Mouse (Mus musculus) midbrain, embryonic 15.5 days (tissue): Measurements from ENCODE around the gene Zyg11a. TPM values are rescaled to one million over a fixed set of nuclear protein-coding genes. Genes with fewer than 3 reads are reported as not detected.
"Not testable (repeated sequence)": the region's sequence is repeated elsewhere in the genome, so short reads cannot be mapped to it uniquely, and the experiment has no call there.

ENCODE experiments used
- ATAC-seq: fragments of 200-750 bp; cut with Nextera tagmentation; replicated peaks from 2 replicates; pipeline ENCODE4 v1.8.0; 2017; ENCODE audit warnings: moderate TSS enrichment
- H3K27ac ChIP-seq: fragments of 300-500 bp; sonication (generic); 2 replicates; pipeline ENCODE4 v1.5.1; 2015; ENCODE audit warnings: mild to moderate bottlenecking, inconsistent platforms
- H3K27me3 ChIP-seq: fragments of 300-500 bp; sonication (generic); replicated peaks from 2 replicates; pipeline ENCODE4 v1.6.1; 2015; ENCODE audit warnings: inconsistent platforms
- H3K36me3 ChIP-seq: fragments of 300-500 bp; sonication (generic); replicated peaks from 2 replicates; pipeline ENCODE4 v1.6.1; 2015; ENCODE audit warnings: inconsistent platforms
- H3K4me1 ChIP-seq: fragments of 300-500 bp; sonication (generic); 2 replicates; pipeline ENCODE4 v1.6.1; 2015; ENCODE audit warnings: inconsistent platforms
- H3K4me2 ChIP-seq: fragments of 300-500 bp; sonication (generic); 2 replicates; pipeline ENCODE4 v1.6.1; 2015; ENCODE audit warnings: inconsistent platforms, mild to moderate bottlenecking, moderate library complexity
- H3K4me3 ChIP-seq: fragments of 300-500 bp; sonication (generic); 2 replicates; pipeline ENCODE4 v1.5.1; 2015; ENCODE audit warnings: mild to moderate bottlenecking, inconsistent platforms
- H3K9ac ChIP-seq: fragments of 300-500 bp; sonication (generic); 2 replicates; pipeline ENCODE4 v1.6.1; 2015; ENCODE audit warnings: mild to moderate bottlenecking, inconsistent platforms
- H3K9me3 ChIP-seq: fragments of 300-500 bp; sonication (generic); 2 replicates; pipeline ENCODE4 v1.6.1; 2016; ENCODE audit warnings: inconsistent platforms
- WGBS: fragments of 180-500 bp; shearing (Covaris S2); methylation state at CpG from one replicate; pipeline ENCODE4 v1.1.7; 2015; ENCODE audit warnings: mixed read lengths; 5-methylcytosine and 5-hydroxymethylcytosine counted together
- polyA plus RNA-seq: library from polyadenylated mRNA; unstranded; fragments of >200 nt; fragmentation: Nextera tagmentation; extraction: Ambion mirVana; gene quantifications from 2 replicates; pipeline ENCODE4 v1.2.1, GENCODE M21; 2015

The Zyg11a gene
- polyA plus RNA-seq, 1 experiment from 2014 or later = not detected

- no peaks in the 10 kb centered on the region for H3K27me3 ChIP-seq
- no peaks in the 10 kb centered on the region for H3K36me3 ChIP-seq
- H3K4me3 ChIP-seq = no peak overlapping the region
- H3K9ac ChIP-seq = no peak overlapping the region
- H3K4me2 ChIP-seq = no peak overlapping the region
- ATAC-seq = no peak
- H3K4me1 ChIP-seq = no peaks in the 10 kb centered on the region
- H3K9me3 ChIP-seq = no peaks in the 10 kb centered on the region
- H3K27ac ChIP-seq = no peak overlapping the region
- WGBS = 64% methylated on average over 6 of the region's 6 CpGs
These were observed 21.5 kb downstream of the Zyg11a start for GRCm38 (mm10) chr4:108196277-108196855.

GRCm38 (mm10) chr4:108192821-108193323 lies 25.0 kb downstream of the Zyg11a start:
- Histone ChIP-seq H3K9me3 (no peaks in the 10 kb centered on the region), H3K4me2 (peak overlapping the region; percentile 18), H3K4me1 (no peaks in the 10 kb centered on the region), H3K9ac (no peak overlapping the region), H3K36me3 (no peaks in the 10 kb centered on the region), H3K27ac (no peak overlapping the region), H3K27me3 (no peaks in the 10 kb centered on the region), H3K4me3 (no peak overlapping the region)
- 67% methylated on average over 2 of the region's 2 CpGs for WGBS
- no peak for ATAC-seq

DNA sequence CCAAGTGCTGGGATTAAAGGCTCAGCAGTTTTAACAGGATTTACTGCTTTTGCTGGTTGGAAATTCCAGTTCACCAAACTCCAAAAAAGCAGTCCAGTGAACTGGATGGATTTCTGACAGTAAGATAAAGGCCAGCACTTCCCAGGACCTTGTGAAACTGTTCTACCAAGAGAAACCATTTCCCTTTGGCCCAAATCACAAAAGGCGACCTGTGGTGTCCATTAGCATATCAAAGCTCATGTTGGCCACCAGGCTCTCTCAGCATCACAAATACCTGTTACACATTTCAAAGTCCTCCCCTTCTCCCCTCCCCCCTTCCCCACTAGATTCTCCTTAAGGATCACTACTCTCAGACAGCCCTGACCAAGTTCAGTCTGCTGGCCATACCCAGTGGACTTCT lies 35.6 kb downstream of the Zyg11a start:
- H3K4me1 ChIP-seq = no peaks in the 10 kb centered on the region
- no peaks in the 10 kb centered on the region for H3K9me3 ChIP-seq
- H3K4me2 ChIP-seq = no peak overlapping the region
- WGBS = 33% methylated on average over 1 of the region's 1 CpGs
- no peaks in the 10 kb centered on the region for H3K27me3 ChIP-seq
- H3K9ac ChIP-seq = no peak overlapping the region
- ATAC-seq = no peak
- no peak overlapping the region for H3K27ac ChIP-seq
- H3K36me3 ChIP-seq = no peaks in the 10 kb centered on the region
- no peak overlapping the region for H3K4me3 ChIP-seq

DNA sequence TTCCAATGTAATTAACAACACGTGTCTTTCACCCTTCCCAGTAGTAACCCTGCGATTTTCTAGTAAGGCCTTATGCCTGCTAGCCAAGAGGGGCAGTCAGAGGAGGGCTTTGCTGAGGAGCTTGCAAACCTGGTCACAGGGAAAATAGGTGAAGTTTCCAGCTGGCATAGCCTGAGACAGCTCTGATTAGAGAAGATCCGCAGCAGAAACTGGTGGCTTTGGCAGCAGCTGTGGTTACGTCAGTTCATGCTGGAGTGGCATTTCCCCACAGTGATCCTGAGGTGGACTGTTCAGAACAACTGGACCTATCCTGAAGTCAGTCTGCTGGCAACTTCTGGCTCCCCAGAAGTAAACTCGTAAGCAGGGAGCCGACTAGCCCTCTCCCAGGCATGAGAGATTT lies 49.8 kb downstream of the Zyg11a start:
- no peak overlapping the region for H3K4me3 ChIP-seq
- no peak overlapping the region for H3K27ac ChIP-seq
- ATAC-seq = no peak
- H3K9ac ChIP-seq = no peak overlapping the region
- H3K27me3 ChIP-seq = 0 out of 2 replicates have a peak, but pooled peaks cover 3% of the 10 kb centered on the region
- no peaks in the 10 kb centered on the region for H3K36me3 ChIP-seq
- H3K4me1 ChIP-seq = peaks cover 10% of the 10 kb centered on the region
- no peak overlapping the region for H3K4me2 ChIP-seq
- no peaks in the 10 kb centered on the region for H3K9me3 ChIP-seq
- WGBS = 82% methylated on average over 6 of the region's 6 CpGs

- Histone ChIP-seq H3K4me2 (no peak overlapping the region), H3K4me1 (peaks cover 10% of the 10 kb centered on the region), H3K4me3 (no peak overlapping the region), H3K9me3 (no peaks in the 10 kb centered on the region), H3K27ac (no peak overlapping the region), H3K27me3 (0 out of 2 replicates have a peak, but pooled peaks cover 3% of the 10 kb centered on the region), H3K36me3 (no peaks in the 10 kb centered on the region), H3K9ac (no peak overlapping the region)
- ATAC-seq = no peak
- 92% methylated on average over 4 of the region's 4 CpGs for WGBS
These were observed 51.0 kb downstream of the Zyg11a start for GRCm38 (mm10) chr4:108166874-108167273.

DNA sequence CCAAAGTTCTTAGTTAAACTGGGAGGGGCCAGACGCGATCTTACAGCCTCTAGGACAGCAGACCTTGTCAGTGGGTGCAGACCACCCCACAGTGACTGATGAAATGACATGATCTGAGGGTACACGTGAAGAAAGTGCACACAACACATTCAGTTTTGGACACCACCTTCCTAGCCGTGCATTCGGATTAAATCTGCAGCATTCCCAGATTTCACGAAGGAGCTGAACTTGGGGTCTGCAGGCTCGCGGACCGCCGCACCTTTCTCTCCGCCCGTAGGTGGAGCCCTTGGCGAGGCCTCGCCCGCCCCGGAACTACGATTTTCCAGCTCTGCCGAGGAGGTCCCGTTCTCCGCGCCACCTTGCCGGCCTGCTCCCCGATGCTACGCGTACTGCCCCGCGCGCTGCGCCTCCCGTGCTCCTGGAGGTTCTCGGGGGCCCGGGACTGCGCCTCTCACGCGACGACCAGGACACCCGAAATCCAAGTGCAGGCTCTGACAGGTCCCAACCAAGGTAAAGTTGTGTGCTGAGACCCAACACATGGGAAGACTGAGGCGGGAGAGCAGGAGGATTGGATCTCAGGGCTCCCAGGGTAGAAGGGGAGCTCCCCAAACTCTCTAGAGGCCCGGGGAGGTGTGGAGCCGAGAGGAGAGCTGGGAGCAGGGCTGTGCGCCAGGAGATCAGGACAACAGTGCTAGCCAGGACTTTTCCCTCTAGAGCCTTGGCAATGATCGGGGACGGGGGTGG lies 52.5 kb downstream of the Zyg11a start, which contains the start of gene Echdc2:
Gene Echdc2, plus strand, starts transcription at position 286 of the 744 bp plus-strand sequence.
- H3K27ac ChIP-seq = no peak within 1 kb of the TSS
- 1% methylated on average over 43 of the region's 43 CpGs for WGBS
- peak within 1 kb of the TSS; percentile 66 for H3K9ac ChIP-seq
- no peaks in the 10 kb centered on the region for H3K9me3 ChIP-seq
- H3K4me2 ChIP-seq = peak within 1 kb of the TSS; percentile 96
- peaks cover 10% of the 10 kb centered on the region for H3K4me1 ChIP-seq
- H3K27me3 ChIP-seq = 0 out of 2 replicates have a peak, but pooled peaks cover 3% of the 10 kb centered on the region
- peak within 1 kb of the TSS; percentile 60 for H3K4me3 ChIP-seq
- no peaks in the 10 kb centered on the region for H3K36me3 ChIP-seq
- ATAC-seq = peak; percentile 56; the same call in 1 of the 2 replicates

DNA sequence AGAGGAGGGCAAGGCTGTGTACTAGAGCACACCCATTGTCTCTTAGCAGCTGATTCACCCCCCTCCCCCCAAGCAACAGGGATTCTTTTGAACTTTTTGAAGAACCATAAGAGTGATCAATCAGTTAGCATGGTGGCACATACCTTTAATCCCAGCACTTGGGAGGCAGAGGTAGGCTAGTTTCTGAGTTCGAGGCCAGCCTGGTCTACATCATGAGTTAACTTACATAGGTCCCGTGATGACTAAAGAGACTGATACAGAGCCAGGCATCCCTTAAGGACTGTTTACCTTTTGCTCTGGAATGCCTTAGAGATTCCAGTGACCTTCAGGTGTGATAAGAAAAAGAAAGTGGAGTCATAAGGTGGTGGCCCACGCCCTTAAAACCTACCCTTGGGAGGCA lies 54.6 kb downstream of the Zyg11a start:
- Histone ChIP-seq H3K4me3 (no peak overlapping the region), H3K4me1 (peaks cover 10% of the 10 kb centered on the region), H3K4me2 (no peak overlapping the region), H3K9me3 (no peaks in the 10 kb centered on the region), H3K9ac (no peak overlapping the region), H3K27ac (no peak overlapping the region), H3K36me3 (no peaks in the 10 kb centered on the region), H3K27me3 (0 out of 2 replicates have a peak, but pooled peaks cover 3% of the 10 kb centered on the region)
- ATAC-seq = no peak
- 90% methylated on average over 3 of the region's 3 CpGs for WGBS

- 95% methylated on average over 8 of the region's 8 CpGs for WGBS
- no peaks in the 10 kb centered on the region for H3K36me3 ChIP-seq
- no peak overlapping the region for H3K27ac ChIP-seq
- no peak overlapping the region for H3K4me3 ChIP-seq
- H3K4me1 ChIP-seq = peaks cover 10% of the 10 kb centered on the region
- H3K9ac ChIP-seq = no peak overlapping the region
- 0 out of 2 replicates have a peak, but pooled peaks cover 3% of the 10 kb centered on the region for H3K27me3 ChIP-seq
- no peak for ATAC-seq
- no peak overlapping the region for H3K4me2 ChIP-seq
- no peaks in the 10 kb centered on the region for H3K9me3 ChIP-seq
These were observed 55.9 kb downstream of the Zyg11a start for GRCm38 (mm10) chr4:108161936-108162335.

DNA sequence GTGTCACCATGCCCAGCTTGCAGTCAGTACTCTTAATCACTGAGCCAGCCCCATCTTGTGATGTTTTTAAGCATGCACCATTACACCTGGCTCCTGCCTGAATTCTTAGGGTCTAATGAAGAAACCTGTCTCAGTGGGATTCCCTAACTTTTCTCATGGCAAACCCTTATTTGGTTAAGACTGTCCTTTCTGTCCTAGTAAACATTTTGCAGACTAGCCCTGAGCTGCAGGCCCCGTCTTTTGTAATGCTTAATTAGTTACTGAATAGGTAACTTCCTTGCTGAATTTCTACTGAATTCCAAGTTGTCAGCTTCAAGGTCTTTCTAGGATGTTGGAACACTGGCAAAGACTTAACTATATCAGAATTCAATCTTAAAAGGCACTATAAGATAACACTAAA lies 62.7 kb downstream of the Zyg11a start:
- not testable (repeated sequence) for H3K36me3 ChIP-seq, H3K27me3 ChIP-seq, H3K9ac ChIP-seq, H3K4me3 ChIP-seq, H3K4me1 ChIP-seq, H3K27ac ChIP-seq, ATAC-seq, H3K9me3 ChIP-seq, H3K4me2 ChIP-seq
- 68% methylated on average over 1 of the region's 1 CpGs for WGBS

- not testable (repeated sequence) for H3K9me3 ChIP-seq, H3K36me3 ChIP-seq, H3K27me3 ChIP-seq, H3K4me2 ChIP-seq, H3K4me3 ChIP-seq, H3K4me1 ChIP-seq, ATAC-seq, H3K9ac ChIP-seq, H3K27ac ChIP-seq
- WGBS = 23% methylated on average over 3 of the region's 3 CpGs
These were observed 72.3 kb downstream of the Zyg11a start for GRCm38 (mm10) chr4:108145554-108145953.

- H3K27ac ChIP-seq = no peak within 1 kb of the TSS
- H3K4me1 ChIP-seq = no peaks in the 10 kb centered on the region
- no peak within 1 kb of the TSS for H3K9ac ChIP-seq
- H3K4me3 ChIP-seq = no peak within 1 kb of the TSS
- H3K4me2 ChIP-seq = no peak within 1 kb of the TSS
- WGBS = 95% methylated on average over 1 of the region's 1 CpGs
- no peaks in the 10 kb centered on the region for H3K36me3 ChIP-seq
- H3K9me3 ChIP-seq = no peaks in the 10 kb centered on the region
- ATAC-seq = no peak
- H3K27me3 ChIP-seq = no peaks in the 10 kb centered on the region
These were observed 73.0 kb downstream of the Zyg11a start, which contains the start of gene Scp2 for GRCm38 (mm10) chr4:108144880-108145279. Gene Scp2, minus strand, starts transcription at chr4:108144998.

- Histone ChIP-seq H3K9ac (no peak overlapping the region), H3K27me3 (no peaks in the 10 kb centered on the region), H3K4me3 (no peak overlapping the region), H3K27ac (no peak overlapping the region), H3K9me3 (no peaks in the 10 kb centered on the region), H3K4me2 (no peak overlapping the region), H3K4me1 (no peaks in the 10 kb centered on the region), H3K36me3 (no peaks in the 10 kb centered on the region)
- ATAC-seq = no peak
These were observed 74.1 kb downstream of the Zyg11a start for GRCm38 (mm10) chr4:108143778-108144177.
